Mouse (Mus musculus): ENCODE measurements around the gene Shld1. TPM values are rescaled to one million over a fixed set of nuclear protein-coding genes. Genes with fewer than 3 reads are reported as not detected.
A peak's percentile ranks its signal among the peaks of the same experiment; 100 is the strongest.

Shld1 gene
- polyA plus RNA-seq, 1 experiment from 2014 or later = 9.5 TPM

GRCm38 (mm10) chr2:132658412-132659120 lies 28.2 kb upstream of the Shld1 start:
- 44% methylated on average over 9 of the region's 9 CpGs for whole genome bisulfite sequencing (ENCODE audit: insufficient replicate concordance)
- Histone ChIP-seq H3K36me3 (no peaks in the 10 kb centered on the region), H3K4me2 (no peak overlapping the region), H3K9ac (no peak overlapping the region), H3K4me1 (no peaks in the 10 kb centered on the region), H3K9me3 (replicated peaks) (no peaks in the 10 kb centered on the region), H3K4me3 (no peak overlapping the region), H3K27me3 (replicated peaks) (no peaks in the 10 kb centered on the region), H3K27ac (no peak overlapping the region)
- ATAC-seq = no peak

- no peak overlapping the region for H3K27ac ChIP-seq
- H3K27me3 ChIP-seq (replicated peaks) = no peaks in the 10 kb centered on the region; the same call in 1 of the 2 replicates
- no peak overlapping the region for H3K4me2 ChIP-seq
- WGBS (ENCODE audit: insufficient replicate concordance) = 59% methylated on average over 6 of the region's 6 CpGs
- H3K36me3 ChIP-seq = no peaks in the 10 kb centered on the region
- H3K4me1 ChIP-seq = no peaks in the 10 kb centered on the region
- ATAC-seq = no peak
- H3K4me3 ChIP-seq = no peak overlapping the region
- no peaks in the 10 kb centered on the region for H3K9me3 ChIP-seq (replicated peaks)
- no peak overlapping the region for H3K9ac ChIP-seq
Observed at GRCm38 (mm10) chr2:132669091-132669490, 17.6 kb upstream of the Shld1 start.

- ATAC-seq = no peak
- 69% methylated on average over 4 of the region's 4 CpGs for WGBS (ENCODE audit: insufficient replicate concordance)
- no peak overlapping the region for H3K4me3 ChIP-seq
- no peak overlapping the region for H3K9ac ChIP-seq
- no peaks in the 10 kb centered on the region; the same call in 1 of the 2 replicates for H3K27me3 ChIP-seq (replicated peaks)
- no peaks in the 10 kb centered on the region for H3K36me3 ChIP-seq
- H3K9me3 ChIP-seq (replicated peaks) = no peaks in the 10 kb centered on the region
- H3K4me1 ChIP-seq = no peaks in the 10 kb centered on the region
- H3K4me2 ChIP-seq = no peak overlapping the region
- H3K27ac ChIP-seq = no peak overlapping the region
Observed at GRCm38 (mm10) chr2:132670290-132670689, 16.4 kb upstream of the Shld1 start.

GRCm38 (mm10) chr2:132672121-132672520 lies 14.6 kb upstream of the Shld1 start:
- no peaks in the 10 kb centered on the region for H3K4me1 ChIP-seq
- no peak overlapping the region for H3K4me3 ChIP-seq
- H3K27ac ChIP-seq = no peak overlapping the region
- ATAC-seq = no peak
- H3K27me3 ChIP-seq (replicated peaks) = no peaks in the 10 kb centered on the region; the same call in 1 of the 2 replicates
- no peak overlapping the region for H3K9ac ChIP-seq
- H3K9me3 ChIP-seq (replicated peaks) = no peaks in the 10 kb centered on the region
- WGBS (ENCODE audit: insufficient replicate concordance) = 73% methylated on average over 3 of the region's 3 CpGs
- H3K36me3 ChIP-seq = no peaks in the 10 kb centered on the region
- no peak overlapping the region for H3K4me2 ChIP-seq

GRCm38 (mm10) chr2:132676111-132676510 lies 10.6 kb upstream of the Shld1 start:
- Histone ChIP-seq H3K4me1 (peaks cover 6% of the 10 kb centered on the region; the same call in 1 of the 2 replicates), H3K27ac (no peak overlapping the region), H3K36me3 (no peaks in the 10 kb centered on the region), H3K4me3 (no peak overlapping the region), H3K4me2 (no peak overlapping the region), H3K27me3 (replicated peaks) (no peaks in the 10 kb centered on the region; the same call in 1 of the 2 replicates), H3K9ac (no peak overlapping the region; the same call in 1 of the 2 replicates), H3K9me3 (replicated peaks) (no peaks in the 10 kb centered on the region)
- WGBS (ENCODE audit: insufficient replicate concordance) = 68% methylated on average over 4 of the region's 4 CpGs
- ATAC-seq = no peak

GRCm38 (mm10) chr2:132685001-132685400 lies 1.7 kb upstream of the Shld1 start:
- H3K4me2 ChIP-seq = peak overlapping the region; percentile 27
- H3K36me3 ChIP-seq = no peaks in the 10 kb centered on the region
- H3K4me1 ChIP-seq = peaks cover 53% of the 10 kb centered on the region
- H3K27ac ChIP-seq = peak overlapping the region; percentile 79
- H3K27me3 ChIP-seq (replicated peaks) = no peaks in the 10 kb centered on the region; the same call in 1 of the 2 replicates
- peak; percentile 22; the same call in 1 of the 2 replicates for ATAC-seq
- H3K4me3 ChIP-seq = no peak overlapping the region
- H3K9me3 ChIP-seq (replicated peaks) = no peaks in the 10 kb centered on the region
- H3K9ac ChIP-seq = peak overlapping the region; percentile 15; the same call in 1 of the 2 replicates

- Histone ChIP-seq H3K9ac (no peak overlapping the region), H3K4me2 (no peak overlapping the region), H3K36me3 (peaks cover 4% of the 10 kb centered on the region; the same call in 1 of the 2 replicates), H3K9me3 (replicated peaks) (no peaks in the 10 kb centered on the region), H3K4me3 (no peak overlapping the region), H3K4me1 (peaks cover 89% of the 10 kb centered on the region), H3K27me3 (replicated peaks) (no peaks in the 10 kb centered on the region), H3K27ac (peak overlapping the region; percentile 83)
- no peak for ATAC-seq
- 79% methylated on average over 7 of the region's 7 CpGs for WGBS (ENCODE audit: insufficient replicate concordance)
Observed at GRCm38 (mm10) chr2:132688611-132689021, 1.9 kb downstream of the Shld1 start.

GRCm38 (mm10) chr2:132689188-132689568 lies 2.4 kb downstream of the Shld1 start:
- H3K4me1 ChIP-seq = peaks cover 93% of the 10 kb centered on the region
- peak overlapping the region; percentile 31; the same call in 1 of the 2 replicates for H3K4me2 ChIP-seq
- peaks cover 4% of the 10 kb centered on the region; the same call in 1 of the 2 replicates for H3K36me3 ChIP-seq
- no peaks in the 10 kb centered on the region for H3K9me3 ChIP-seq (replicated peaks)
- WGBS (ENCODE audit: insufficient replicate concordance) = 42% methylated on average over 4 of the region's 4 CpGs
- no peak for ATAC-seq
- H3K4me3 ChIP-seq = no peak overlapping the region
- H3K27me3 ChIP-seq (replicated peaks) = no peaks in the 10 kb centered on the region
- peak overlapping the region; percentile 83 for H3K27ac ChIP-seq
- peak overlapping the region; percentile 44; the same call in 1 of the 2 replicates for H3K9ac ChIP-seq

GRCm38 (mm10) chr2:132689569-132690231 lies 3.0 kb downstream of the Shld1 start:
- peak overlapping the region; percentile 44; the same call in 1 of the 2 replicates for H3K9ac ChIP-seq
- H3K4me2 ChIP-seq = peak overlapping the region; percentile 31
- peak; percentile 77 for ATAC-seq
- H3K36me3 ChIP-seq = peaks cover 4% of the 10 kb centered on the region; the same call in 1 of the 2 replicates
- H3K27ac ChIP-seq = peak overlapping the region; percentile 83
- WGBS (ENCODE audit: insufficient replicate concordance) = 35% methylated on average over 15 of the region's 15 CpGs
- H3K27me3 ChIP-seq (replicated peaks) = no peaks in the 10 kb centered on the region
- no peaks in the 10 kb centered on the region for H3K9me3 ChIP-seq (replicated peaks)
- H3K4me1 ChIP-seq = peaks cover 93% of the 10 kb centered on the region
- H3K4me3 ChIP-seq = no peak overlapping the region

GRCm38 (mm10) chr2:132691731-132692130 lies 5.0 kb downstream of the Shld1 start:
- Histone ChIP-seq H3K4me2 (peak overlapping the region; percentile 29; the same call in 1 of the 2 replicates), H3K36me3 (peaks cover 4% of the 10 kb centered on the region; the same call in 1 of the 2 replicates), H3K9me3 (replicated peaks) (no peaks in the 10 kb centered on the region), H3K27me3 (replicated peaks) (no peaks in the 10 kb centered on the region), H3K4me1 (peaks cover 93% of the 10 kb centered on the region), H3K27ac (peak overlapping the region; percentile 71), H3K9ac (peak overlapping the region; percentile 49; the same call in 1 of the 2 replicates), H3K4me3 (no peak overlapping the region)
- no peak for ATAC-seq
- WGBS (ENCODE audit: insufficient replicate concordance) = 62% methylated on average over 7 of the region's 7 CpGs

GRCm38 (mm10) chr2:132692320-132692719 lies 5.6 kb downstream of the Shld1 start:
- H3K36me3 ChIP-seq = peaks cover 4% of the 10 kb centered on the region; the same call in 1 of the 2 replicates
- no peak for ATAC-seq
- H3K27ac ChIP-seq = peak overlapping the region; percentile 71
- H3K27me3 ChIP-seq (replicated peaks) = no peaks in the 10 kb centered on the region
- H3K4me3 ChIP-seq = 0 out of 2 replicates have a peak overlapping the region, but pooled peaks have one; percentile 0
- WGBS (ENCODE audit: insufficient replicate concordance) = 32% methylated on average over 1 of the region's 1 CpGs
- H3K9ac ChIP-seq = peak overlapping the region; percentile 49
- H3K4me2 ChIP-seq = peak overlapping the region; percentile 29
- peaks cover 96% of the 10 kb centered on the region for H3K4me1 ChIP-seq
- H3K9me3 ChIP-seq (replicated peaks) = no peaks in the 10 kb centered on the region

- peaks cover 4% of the 10 kb centered on the region; the same call in 1 of the 2 replicates for H3K36me3 ChIP-seq
- no peaks in the 10 kb centered on the region for H3K9me3 ChIP-seq (replicated peaks)
- no peaks in the 10 kb centered on the region for H3K27me3 ChIP-seq (replicated peaks)
- H3K4me1 ChIP-seq = peaks cover 96% of the 10 kb centered on the region
- ATAC-seq = no peak
- H3K4me2 ChIP-seq = peak overlapping the region; percentile 27; the same call in 1 of the 2 replicates
- H3K4me3 ChIP-seq = no peak overlapping the region
- peak overlapping the region; percentile 73 for H3K9ac ChIP-seq
- 56% methylated on average over 3 of the region's 3 CpGs for whole genome bisulfite sequencing (ENCODE audit: insufficient replicate concordance)
- peak overlapping the region; percentile 97 for H3K27ac ChIP-seq
Observed at GRCm38 (mm10) chr2:132693980-132694379, 7.2 kb downstream of the Shld1 start.
